Mouse (Mus musculus) granulocyte monocyte progenitor cell, adult 5-6 weeks (primary cell): Measurements from ENCODE around the gene Sec14l4. TPM values are rescaled to one million over a fixed set of nuclear protein-coding genes. Genes with fewer than 3 reads are reported as not detected.
A peak's percentile ranks its signal among the peaks of the same experiment; 100 is the strongest.
"Not testable (repeated sequence)": the region's sequence is repeated elsewhere in the genome, so short reads cannot be mapped to it uniquely, and the experiment has no call there.

Source experiments
- ATAC-seq: replicated peaks from 2 replicates; pipeline ENCODE4 v1.8.0; 2016; ENCODE audit warnings: mild to moderate bottlenecking, moderate TSS enrichment, inconsistent platforms; ENCODE audit not compliant: poor library complexity, severe bottlenecking
- total RNA-seq, 2 experiments: library from RNA; stranded (forward) in 1 of 2; stranded (reverse) in 1 of 2; fragments of 200-712, 200-1000 nt in 1 of 2; fragments of >200 nt in 1 of 2; fragmentation: Nextera tagmentation in 1 of 2; gene quantifications; 2 replicates each; pipeline ENCODE4 v1.2.3; 2014 to 2017

Gene Sec14l4
- total RNA-seq (2014; fragmentation: Nextera tagmentation) (not detected in 2 replicates), total RNA-seq (2017) (not detected in 2 replicates)

DNA sequence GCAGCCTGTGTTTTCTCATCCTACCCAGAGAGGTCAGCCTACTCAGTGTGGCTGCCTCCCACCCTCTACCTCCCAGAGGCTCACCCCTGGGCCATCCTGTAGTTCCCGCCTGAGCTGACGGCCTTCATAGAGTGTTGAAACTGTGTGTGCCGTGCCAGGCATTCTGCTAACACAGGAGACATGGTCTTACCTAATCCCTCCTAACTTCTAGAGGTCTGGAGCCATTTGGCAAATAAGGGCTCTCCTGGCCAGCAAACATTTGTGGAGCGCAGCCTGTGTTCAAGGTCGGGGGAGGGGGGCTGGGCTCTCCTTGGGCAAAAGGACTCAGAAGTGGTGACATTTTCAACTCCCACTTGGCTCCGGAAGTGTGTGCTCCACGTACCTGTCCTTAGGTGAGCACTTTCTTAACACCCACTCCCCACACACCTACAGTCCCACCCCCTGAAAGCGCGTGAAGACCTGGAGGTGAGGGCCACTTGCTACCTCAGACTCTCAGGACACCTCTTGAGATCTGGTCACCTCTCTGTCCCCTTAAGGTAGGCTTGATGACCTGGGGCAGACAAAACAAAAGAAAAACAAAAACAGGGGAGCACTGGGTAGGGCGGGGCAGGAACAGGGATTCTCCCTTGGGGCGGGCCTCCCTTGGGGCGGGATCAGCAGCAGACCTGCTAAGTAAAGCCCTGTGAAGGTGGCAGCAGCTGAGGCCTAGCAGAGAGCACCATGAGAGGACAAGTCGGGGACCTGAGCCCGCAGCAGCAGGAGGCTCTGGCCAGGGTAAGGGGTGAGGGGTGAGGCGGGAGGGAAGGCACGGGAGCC, at the start of gene Sec14l4:
Sec14l4 (plus strand) TSS at position 337 of the 816 bp plus-strand sequence.
- no peak for ATAC-seq

DNA sequence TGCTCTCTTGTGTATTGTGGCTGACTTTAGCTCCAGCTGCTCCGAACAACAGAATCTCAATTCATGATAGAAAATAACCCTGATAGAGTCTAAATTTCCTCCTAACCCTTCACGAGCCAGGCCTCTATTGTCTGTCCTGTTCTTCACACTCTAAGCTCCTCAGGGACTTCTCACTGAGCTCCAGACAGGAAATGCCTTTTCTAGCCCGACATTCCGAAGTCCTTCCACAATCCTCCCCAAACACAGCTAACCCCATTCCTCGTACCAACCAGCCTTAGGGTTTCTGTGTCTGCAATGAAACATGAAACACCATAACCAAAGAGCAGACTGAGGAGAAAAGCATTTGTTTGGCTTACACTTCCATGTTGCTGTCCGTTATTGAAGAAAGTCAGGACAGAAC, 49.7 kb upstream of the Sec14l4 start:
- ATAC-seq: no peak

DNA sequence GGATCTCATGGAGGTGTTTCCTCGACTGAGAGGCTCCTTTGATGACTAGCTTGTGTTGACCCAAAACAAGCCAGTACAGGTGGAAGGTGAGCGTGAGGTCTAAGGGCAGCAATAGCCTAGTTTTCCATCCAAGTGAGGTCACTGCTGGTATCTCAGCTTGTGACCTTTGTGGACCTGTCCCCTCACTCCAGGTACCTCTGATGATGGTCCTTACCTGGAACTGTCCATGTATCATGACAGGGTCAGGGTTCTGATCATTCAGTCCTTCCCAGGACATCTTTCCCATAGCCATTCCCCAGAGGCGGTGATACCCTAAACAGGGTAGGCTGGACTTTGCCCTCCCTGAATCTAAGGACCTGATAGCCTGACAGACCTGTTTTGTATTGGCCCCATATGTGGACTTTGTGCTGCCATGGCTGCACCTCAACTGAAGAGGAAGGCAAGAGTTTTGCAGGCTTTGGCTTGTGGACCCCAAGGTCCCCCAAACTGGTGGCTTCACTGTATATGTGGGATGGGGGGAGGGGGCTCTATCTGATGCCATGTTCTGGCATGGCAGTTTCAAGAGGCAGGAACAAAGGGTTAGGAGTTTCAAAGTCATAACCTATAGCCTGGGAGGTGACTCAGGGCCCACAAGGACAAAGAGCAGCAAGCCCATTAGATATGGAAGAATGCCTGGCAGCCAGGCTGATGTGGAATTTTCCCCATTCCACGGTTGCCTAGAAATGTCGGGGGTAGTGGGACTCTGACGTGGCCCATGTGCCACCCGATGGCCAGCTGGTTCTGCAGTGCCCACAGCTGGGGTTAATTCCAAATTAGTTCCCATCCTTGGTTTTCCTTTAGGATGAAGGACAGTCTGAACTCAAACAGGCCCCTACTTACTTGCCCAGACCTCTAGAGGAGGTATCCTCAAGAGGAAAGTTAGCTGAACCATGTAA, 48.7 kb upstream of the Sec14l4 start:
- no peak for ATAC-seq

DNA sequence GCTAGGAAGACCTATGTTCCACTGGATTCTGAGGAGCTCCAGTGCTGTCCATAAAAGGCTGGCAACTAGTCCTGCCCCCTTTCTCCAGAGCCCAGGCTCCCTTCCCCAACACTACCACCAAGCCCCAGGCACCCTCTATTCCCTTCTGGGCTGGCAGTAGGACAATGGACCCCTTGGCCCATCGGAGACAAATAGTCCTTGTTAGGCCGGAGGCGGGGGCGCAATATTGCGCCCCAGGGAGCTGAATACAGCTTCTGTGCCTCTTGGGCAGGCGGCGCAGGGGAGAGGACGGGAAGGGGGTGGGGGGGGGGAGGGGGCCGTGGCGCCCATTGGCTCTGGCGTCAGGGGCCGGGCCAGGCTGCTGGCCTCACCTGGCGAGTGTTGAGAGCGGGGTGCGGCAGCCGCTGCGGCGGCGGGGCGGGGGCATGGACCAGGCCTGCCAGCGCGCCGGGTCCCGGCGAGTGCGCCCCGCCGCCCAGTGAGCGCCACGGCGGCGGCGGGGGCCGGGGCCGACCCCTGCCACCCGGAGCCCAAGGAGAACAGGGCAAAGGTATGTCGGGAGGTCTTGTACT, 47.9 kb upstream of the Sec14l4 start, which contains the start of gene Gal3st1:
Gal3st1 (plus strand) TSS at position 346 of the 572 bp plus-strand sequence.
- no peak for ATAC-seq

DNA sequence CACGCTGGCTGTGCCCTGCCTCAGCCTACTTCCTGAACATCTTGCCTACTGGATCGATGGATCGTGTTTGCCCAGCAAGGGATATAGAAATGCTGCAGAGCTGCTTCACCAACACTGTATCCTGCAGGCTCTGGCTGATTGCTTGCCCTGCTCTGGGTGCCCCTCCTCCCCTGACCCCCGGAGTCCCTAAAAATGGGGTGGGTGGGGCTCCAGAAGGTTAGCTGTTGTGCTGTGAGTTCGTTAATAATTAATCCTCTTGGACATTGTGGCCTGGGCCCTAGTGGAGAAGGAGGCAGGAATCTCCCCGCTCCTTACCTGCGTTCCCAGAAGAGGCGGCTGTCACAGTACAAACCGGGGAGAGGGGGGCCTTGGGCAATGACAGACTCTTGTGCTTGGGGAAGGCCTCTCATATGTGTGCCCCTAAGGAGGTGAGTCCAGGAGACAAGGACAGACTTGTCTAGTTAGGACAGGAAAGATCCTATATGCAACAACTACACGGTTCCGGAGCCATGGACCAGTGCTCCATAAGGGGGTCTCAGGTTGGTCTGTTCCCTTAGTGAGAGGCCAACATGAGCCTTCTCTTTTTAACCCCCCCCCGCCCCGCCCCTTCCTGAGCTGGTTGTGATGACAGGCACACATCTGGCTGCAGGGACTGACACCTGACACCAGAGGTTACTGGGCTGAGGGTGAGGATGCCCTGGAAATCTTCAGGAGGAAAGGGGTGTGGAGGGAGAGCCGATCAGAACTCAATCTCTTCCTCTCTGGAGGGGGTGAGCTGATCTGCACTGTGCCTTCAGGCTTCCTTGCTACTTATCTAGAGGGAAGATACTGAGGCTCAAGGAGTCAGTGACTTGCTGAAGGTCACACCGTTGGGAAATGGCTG, 47.2 kb upstream of the Sec14l4 start:
- no peak for ATAC-seq

DNA sequence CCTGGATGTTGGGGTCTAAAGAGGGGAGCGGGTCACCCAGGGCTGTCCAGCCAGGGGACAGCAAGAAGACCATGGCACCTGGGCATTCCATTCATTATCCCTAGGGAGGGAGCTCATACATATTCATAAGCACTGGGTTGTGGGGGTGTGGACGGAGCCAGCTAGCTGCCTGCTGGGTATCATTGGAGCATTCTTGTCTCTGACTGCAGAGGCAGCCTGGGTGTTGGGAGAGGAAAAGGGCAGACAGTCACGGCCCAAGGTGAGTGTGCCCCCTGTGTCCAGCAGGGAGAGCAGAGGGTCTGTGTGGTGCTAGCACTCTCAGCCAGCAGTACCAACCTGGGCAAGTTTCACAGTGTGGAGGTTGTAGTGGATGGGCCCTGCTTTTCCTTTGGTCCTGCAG, 41.5 kb upstream of the Sec14l4 start:
- ATAC-seq: no peak

DNA sequence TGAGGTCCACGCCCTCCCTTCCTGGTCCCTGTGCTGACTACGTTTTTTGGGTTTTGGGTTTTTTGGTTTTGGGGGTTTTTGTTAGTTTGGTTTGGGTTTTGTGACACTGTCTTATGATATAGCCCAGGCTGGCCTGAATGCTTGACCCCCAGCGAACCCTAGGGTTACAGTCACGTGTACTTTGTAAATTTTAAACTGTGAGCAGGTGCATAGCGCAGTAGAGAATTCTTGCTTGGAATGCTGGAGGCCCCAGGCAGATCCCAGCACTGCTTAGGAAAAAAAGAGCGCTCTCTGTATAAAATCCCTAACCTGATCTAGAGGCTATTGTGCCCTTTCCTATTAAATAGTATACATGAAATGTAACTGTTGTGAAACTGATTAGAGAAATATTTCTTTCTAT, 38.1 kb upstream of the Sec14l4 start:
- ATAC-seq: no peak

DNA sequence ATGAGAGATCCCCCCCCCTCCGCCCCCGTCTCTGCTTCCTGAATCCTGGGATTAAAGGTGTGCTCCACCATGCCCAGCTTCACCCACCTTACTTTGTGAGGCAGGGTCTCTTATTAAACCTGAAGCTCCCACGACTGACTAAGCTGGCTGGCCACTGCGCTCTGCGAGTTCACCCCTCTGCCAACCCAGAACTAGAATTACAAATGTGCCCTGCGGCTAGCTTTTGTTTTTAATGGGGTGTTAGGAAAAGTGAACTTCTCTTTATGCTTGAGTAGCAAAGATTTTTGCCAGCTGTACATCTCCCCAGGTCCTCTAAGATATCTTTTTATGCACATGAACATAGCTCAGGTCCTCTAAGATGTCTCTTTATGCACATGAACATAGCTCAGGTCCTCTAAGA, 37.3 kb upstream of the Sec14l4 start:
- no peak for ATAC-seq

DNA sequence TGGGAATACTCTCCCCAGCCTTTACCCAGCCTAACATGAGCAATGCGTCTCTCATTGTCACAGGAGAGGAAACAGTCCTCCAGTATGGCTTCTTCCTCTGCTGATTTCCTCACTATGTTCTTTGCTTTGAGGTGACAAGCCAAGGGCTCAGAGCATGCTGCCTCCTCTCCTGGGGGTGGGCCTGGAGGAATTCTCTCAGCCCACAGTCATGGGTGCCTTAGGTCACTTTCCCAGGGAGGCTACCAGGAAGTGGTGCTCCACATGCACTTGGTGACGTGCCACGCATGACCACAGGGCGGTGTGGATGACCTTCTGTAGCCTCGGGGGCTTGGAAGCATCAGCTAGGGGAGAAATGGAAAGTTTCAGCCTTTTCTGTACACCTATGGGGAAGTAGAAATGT, 35.8 kb upstream of the Sec14l4 start:
- no peak for ATAC-seq

DNA sequence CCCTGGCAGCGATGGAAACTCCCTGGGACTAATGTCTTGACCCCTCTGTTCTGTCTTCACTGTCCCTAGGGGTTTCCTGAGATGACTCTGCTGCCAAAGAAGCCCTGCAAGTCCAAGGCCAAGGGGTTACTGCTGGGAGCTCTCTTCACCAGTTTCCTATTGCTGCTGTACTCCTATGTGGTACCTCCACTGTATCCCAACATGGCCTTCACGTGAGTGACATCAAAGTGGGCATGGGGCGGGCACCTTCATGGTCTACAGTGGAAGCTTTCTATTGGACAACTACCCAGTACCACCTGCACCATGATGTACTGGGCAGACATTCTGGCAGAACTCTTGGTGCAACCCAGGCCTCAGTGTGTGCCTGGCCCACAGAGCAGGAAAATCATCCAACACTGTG, 34.4 kb upstream of the Sec14l4 start:
- no peak for ATAC-seq

DNA sequence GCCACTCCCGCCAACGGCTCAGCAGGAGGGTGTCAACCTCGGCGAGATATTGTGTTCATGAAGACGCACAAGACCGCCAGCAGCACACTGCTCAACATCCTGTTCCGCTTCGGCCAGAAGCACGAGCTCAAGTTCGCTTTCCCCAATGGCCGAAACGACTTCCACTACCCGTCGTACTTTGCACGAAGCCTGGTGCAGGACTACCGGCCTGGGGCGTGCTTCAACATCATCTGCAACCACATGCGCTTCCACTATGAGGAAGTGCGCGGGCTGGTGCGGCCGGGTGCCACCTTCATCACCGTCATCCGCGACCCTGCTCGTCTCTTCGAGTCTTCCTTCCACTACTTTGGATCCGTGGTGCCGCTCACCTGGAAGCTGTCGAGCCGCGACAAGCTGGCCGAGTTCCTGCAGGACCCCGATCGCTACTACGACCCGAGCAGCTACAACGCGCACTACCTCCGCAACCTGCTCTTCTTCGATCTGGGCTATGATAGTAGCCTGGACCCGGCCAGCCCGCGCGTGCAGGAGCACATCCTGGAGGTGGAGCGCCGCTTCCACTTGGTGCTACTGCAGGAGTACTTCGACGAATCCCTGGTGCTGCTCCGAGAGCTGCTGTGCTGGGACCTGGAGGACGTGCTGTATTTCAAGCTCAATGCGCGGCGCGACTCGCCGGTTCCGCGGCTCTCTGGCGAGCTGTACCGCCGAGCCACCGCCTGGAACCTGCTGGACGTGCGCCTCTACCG, 33.1 kb upstream of the Sec14l4 start:
- ATAC-seq: peak; percentile 90

DNA sequence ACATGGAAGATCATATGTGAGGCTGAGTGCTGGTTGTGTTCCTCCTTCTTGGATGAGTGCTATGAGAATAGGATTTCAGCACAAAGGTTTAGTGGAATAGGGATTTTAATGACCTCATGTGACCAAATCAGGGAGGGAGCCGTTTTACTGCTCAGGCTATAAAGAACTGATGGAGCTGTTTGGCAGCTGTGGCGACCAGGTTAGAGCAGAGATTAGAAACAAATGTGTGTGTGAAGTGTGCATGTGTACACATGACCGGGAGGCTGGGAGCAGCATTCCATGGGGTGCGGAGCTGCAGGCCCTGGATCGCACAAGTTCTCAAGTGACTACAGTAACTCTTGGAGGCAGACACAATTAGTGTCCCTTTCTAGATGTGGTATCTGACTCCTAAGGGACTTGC, 31.7 kb upstream of the Sec14l4 start:
- ATAC-seq: no peak

DNA sequence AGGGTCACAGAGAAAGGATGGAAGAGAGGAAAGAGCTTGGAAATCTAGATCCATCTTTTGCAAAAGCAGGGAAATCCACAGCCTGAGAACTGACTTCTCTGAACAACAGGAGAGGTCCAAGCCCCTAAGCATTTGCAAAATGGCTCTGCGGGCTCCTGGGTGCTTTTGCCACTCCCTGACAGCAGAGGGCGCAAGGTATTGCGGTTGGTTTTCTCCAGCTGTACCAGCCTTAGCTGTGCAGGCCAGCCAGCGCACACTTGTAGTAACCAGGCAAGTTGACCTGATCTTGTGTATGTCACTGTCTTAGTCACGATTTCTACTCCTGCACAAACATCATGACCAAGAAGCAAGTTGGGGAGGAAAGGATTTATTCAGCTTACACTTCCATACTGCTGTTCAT, 29.7 kb upstream of the Sec14l4 start:
- peak; percentile 67 for ATAC-seq

DNA sequence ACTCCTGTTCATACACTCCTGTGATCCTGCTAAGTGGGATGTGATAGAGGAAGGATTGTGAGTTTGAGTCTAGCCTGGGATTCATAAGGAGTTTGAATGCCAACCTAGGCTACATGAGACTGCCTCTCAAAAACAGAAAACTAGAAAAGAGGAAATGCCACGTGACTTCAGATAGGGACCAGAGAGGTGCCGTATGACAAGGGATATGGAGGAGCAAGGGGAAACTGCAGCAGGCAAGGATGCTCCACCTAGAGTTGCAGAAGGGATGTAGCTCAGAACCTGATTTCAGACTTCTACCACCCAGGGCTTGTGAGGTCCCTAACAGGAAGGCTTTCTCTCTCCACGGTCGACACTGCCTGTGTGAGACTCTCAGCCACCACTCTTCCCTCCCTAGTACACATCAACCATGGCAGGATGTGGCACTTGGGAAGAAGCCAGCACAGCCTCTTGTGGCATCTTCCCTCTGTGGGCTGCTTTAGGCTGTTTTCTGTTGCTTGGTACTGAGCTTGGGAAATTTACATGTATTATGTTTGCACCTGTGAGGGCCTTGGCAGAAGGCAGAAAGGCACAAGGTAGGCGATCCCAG, 25.9 kb upstream of the Sec14l4 start:
- ATAC-seq: no peak

DNA sequence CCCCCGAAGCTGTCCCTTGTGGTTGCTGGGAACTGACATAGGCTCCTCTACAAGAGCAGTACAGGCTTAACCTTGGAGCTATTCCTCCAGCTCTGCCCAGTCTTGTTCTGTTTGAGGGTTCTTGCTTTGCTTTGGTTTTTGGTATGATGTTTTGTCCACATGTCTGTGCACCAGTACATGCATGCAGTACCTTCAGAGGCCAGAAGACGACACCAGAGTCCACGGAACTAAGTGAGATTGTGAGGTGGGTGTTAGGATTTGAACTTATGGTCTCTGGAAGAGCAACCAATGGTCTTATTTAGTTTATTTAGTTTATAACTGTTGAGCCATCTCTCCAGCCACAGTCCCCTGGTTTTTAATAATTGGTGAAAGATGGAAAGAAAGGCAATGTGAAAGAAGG, 24.8 kb upstream of the Sec14l4 start:
- ATAC-seq: no peak

DNA sequence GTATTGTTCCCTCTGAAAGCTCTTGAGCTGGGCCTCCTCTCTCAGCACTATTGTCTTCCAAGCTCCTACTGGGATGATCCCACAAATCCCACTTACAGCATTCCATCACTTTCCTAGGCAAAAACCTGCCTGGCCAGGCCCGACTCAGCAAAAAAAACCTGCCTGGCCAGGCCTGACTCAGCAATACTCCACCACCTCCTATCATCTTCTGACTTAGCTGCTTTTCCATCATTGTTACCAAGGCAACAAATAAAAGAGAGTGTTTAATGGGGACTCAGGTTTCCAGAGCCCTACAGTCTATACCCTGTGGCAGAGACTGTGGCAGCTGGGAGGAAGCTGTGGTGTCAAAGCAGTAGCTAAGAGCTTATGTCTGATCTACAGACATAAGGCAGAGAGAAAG, 18.6 kb upstream of the Sec14l4 start:
- no peak for ATAC-seq

DNA sequence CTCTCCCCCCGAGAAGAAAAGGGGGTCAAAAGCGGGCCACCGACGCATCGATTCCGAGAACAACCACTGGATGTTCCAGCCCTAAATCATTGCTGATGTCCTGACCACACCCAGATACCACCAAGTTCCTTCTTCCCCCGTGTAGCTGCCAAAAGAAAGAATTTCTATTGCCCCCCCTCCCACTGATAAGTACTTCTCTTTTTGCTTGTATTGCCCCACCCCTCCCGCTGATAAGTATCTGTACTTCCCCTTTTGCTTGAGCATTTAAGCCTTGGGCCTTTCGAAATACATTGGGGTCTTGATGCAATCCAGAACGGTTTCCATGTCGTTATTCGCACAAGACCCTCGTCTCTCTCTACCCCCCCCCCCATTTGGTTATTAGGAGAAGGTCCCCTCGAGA, 15.5 kb upstream of the Sec14l4 start:
- not testable (repeated sequence) for ATAC-seq

DNA sequence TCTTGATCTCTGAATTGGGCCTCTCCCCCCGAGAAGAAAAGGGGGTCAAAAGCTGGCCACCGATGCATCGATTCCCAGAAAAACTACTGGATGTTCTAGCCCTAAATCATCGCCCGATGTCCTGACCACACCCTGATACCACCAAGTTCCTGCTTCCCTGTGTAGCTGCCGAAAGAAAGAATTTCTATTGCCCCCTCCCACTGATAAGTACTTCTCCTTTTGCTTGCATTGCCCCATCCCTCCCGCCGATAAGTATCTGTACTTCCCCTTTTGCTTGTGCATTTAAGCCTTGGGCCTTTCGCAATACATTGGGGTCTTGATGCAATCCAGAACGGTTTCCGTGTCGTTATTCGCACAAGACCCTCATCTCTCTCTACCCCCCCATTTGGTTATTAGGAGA, 9.2 kb upstream of the Sec14l4 start:
- not testable (repeated sequence) for ATAC-seq

DNA sequence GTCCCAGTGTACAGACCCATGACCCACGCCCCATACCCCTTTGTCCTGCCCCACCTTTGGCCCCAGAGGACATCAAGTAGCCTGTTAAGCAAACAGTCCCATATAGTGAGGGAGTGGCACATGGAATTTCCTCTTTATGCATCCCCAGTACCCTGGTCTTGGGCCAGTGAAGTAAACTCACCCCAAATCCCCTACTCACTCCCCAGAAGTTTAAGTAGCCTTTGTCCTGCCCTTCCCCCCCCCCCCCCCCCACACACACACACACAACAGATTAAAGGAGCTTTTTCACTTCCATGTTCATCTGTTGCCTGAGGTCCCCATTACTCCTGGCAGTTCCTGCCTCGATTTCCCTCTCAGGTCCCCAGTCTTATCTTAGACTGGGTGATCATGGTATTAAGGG, 7.9 kb upstream of the Sec14l4 start:
- no peak for ATAC-seq
